Mouse (Mus musculus) lung, postnatal 4 days (tissue): ENCODE measurements around the gene Uspl1.

ENCODE experiments used
- DNase-seq, 2 experiments: peaks; one replicate each; pipeline ENCODE4 v3.0.0; 2021

The Uspl1 gene

DNA sequence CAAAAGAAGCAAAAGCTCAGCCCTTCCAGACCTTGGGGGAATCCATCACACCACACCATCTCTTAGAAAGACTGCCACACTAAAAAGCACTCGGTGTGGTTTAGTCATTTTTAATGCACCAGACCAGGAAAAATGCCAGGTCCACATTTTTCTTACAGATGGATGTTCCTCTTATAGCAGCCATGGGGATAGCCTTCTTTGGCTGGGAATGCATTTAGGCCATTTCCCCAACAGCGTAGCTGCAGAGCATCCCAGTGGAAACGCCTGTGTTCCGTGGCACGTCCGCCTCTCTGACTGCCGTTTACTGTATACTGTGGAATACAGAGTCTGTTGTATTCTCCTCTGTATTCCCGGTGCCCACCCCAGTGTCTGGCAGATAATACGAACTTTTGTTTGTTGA lies 15.3 kb upstream of the Uspl1 start:
- no peak for DNase-seq

- DNase-seq = no peak
Observed at GRCm38 (mm10) chr5:149170841-149171588, 13.1 kb upstream of the Uspl1 start.

DNA sequence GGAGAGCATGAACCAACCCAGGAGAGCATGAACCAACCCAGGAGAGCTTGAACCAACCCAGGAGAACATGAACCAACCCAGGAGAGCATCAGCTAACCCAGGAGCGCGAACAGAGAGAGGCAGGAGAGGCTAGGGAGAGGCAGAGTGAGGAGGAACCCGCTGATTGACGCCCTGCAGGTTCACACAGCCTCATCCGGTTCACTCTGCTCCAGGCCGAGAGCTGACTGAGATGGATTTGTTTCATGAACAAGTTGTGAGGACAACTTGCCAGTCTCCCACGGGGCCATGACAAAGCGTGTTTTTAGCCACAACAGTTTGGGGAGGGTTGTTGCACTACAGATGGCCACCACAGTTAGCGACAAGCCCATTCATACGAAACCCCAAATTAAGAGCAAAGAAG lies 11.9 kb upstream of the Uspl1 start:
- DNase-seq = no peak

DNA sequence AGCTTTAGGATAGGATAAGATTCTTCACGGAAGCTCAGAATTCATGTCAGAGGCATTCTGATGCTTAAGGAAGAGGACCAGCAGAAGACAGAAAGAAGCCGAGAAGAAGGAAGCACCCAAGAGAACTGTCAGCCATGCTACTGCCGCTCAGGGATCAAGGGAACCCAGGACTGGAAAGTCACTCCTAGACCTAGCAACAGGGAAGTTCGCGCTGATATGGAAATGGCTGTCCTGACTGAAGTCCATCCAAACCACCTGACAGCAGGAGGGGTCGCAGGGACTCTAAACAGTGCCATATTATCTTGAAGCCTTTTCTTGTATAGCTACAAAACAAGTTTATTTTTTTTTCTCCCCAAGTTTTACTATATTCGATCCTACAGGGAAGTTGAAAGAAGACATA lies 9.6 kb upstream of the Uspl1 start:
- no peak for DNase-seq

- no peak for DNase-seq
Observed at GRCm38 (mm10) chr5:149175736-149176135, 8.4 kb upstream of the Uspl1 start.

- DNase-seq = no peak
Observed at GRCm38 (mm10) chr5:149178095-149178494, 6.1 kb upstream of the Uspl1 start.

- DNase-seq = no peak
Observed at GRCm38 (mm10) chr5:149179826-149180225, 4.3 kb upstream of the Uspl1 start.

GRCm38 (mm10) chr5:149182186-149182870 lies 1.8 kb upstream of the Uspl1 start:
- DNase-seq = no peak

DNA sequence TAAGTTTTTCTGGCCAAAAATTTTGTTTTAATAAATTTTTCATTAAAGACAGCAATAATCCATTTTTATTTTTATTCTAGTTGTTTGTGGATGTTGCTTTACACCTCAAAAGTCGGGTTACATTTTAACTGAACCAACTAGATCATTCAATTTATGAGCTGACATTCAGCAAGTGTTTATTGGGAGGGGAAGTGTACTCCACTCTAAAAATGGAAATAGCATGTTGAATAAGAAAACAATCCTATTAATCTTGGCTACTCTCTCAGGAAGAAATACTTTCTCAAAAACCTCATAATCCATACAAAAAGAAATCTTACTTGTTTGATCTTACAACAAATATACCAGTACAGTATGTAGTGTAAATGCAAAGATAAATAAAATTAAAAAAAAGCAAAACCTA lies 1.0 kb upstream of the Uspl1 start:
- DNase-seq = no peak

GRCm38 (mm10) chr5:149183721-149184103 lies 438 bp upstream of the Uspl1 start:
- no peak for DNase-seq

GRCm38 (mm10) chr5:149184844-149185186 lies 665 bp downstream of the Uspl1 start:
- DNase-seq = peak in 1 of 2 experiments; percentile 66

DNA sequence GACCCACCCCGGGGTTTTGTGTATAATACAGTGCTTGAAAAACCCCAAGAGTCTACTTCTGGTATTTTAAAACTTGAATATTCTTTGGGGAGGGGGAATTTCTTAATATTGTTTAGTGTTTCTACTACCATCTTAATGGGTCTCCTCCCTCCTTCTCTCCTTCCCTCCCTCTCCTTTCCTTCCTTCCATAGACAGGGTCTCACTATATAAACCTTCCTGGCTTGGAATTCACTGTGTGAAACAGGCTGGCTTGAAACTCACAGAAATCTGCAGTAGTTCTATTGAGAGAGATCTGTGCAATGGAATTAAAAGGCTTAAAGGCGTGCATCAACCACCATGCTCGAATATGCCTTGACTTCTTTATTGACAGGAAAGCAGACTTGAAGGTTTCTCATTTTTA lies 1.7 kb downstream of the Uspl1 start:
- DNase-seq = no peak

- no peak for DNase-seq
Observed at GRCm38 (mm10) chr5:149190160-149190559, 6.0 kb downstream of the Uspl1 start.

DNA sequence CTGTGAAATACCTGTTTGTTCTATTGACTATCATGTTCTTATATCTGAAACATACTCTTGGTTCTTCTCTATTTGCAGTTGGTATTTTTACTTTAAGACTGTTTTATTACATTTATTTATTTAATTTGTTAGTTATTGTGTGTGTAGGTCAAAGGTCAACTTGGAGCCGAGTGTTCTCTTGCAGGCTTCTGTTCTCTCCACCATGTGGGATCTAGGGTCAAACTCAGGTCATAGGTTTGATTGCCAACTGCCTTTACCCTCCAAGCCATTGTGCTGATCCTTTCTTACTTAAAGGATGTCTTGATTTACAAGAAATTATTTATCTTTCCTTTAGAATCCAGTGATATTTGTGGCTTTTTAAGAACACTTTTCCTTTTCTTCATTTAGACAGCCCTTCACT lies 12.5 kb downstream of the Uspl1 start:
- DNase-seq = no peak

DNA sequence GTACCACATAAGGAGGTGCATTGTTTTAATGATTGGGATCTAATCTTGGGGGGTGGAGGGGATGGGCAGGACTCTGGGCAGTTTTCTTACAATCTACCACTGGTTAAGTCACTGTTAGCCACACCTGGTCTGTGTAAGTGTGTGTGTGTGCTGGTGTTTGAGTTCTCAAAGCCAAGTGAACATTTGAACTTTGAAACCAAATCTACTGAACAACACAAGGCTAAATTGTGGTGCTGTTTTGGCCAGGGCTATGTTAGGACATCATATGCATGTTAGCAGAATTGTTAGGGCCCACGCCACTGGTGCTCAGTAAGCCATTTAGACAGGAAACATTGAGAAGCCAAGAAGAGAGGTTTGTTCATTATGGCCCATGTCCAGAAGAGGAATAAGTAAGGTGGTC lies 14.6 kb downstream of the Uspl1 start:
- no peak for DNase-seq

GRCm38 (mm10) chr5:149202941-149203340 lies 18.8 kb downstream of the Uspl1 start:
- DNase-seq = no peak

GRCm38 (mm10) chr5:149203796-149204375 lies 19.7 kb downstream of the Uspl1 start:
- DNase-seq = no peak

DNA sequence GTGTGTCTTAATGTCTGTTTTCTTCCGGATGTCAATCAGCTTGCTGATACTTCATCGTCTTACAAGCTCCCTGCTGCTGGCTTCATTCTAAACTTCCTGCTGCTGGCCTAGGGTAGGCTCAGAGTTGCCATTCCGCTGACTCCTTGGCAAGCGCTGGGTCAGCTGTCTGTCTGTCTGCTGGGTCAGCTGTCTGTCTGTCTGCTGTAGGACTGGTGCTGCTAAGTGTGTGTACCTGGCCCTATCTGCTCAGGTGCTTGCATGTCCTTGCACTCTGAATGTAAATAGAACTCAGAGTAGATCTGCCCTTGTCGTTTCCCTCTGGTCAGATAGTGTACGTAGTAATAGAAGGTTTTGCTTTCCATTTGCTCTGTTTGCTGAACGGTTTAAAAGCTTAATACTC lies 20.7 kb downstream of the Uspl1 start:
- DNase-seq = no peak

- no peak for DNase-seq
Observed at GRCm38 (mm10) chr5:149205265-149205664, 21.1 kb downstream of the Uspl1 start.

- no peak for DNase-seq
Observed at GRCm38 (mm10) chr5:149206286-149206685, 22.1 kb downstream of the Uspl1 start.

DNA sequence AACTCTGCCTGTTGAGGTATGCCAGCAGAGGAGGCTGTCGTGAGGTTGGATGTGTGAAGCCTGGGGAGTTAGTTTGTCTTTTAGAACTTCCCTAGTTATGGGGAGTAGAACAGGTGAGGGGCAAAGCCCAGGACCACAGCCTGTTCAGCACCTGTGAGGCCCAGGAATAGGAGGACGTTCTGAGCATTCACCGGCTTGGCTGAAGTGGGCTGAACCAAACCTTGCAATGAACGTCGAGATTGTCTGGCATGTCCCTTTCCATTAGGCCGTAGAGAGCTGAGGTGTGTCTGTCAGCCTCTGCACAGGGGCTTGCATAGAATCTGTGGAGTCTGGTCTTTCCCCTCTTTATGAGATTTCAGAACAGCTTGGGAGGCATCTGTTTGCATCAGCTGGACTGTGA lies 23.5 kb downstream of the Uspl1 start:
- no peak for DNase-seq

- DNase-seq = no peak
Observed at GRCm38 (mm10) chr5:149208776-149209175, 24.6 kb downstream of the Uspl1 start.

- peak; percentile 17 to 63 for DNase-seq
Observed at GRCm38 (mm10) chr5:149209328-149209727, 25.2 kb downstream of the Uspl1 start.

DNA sequence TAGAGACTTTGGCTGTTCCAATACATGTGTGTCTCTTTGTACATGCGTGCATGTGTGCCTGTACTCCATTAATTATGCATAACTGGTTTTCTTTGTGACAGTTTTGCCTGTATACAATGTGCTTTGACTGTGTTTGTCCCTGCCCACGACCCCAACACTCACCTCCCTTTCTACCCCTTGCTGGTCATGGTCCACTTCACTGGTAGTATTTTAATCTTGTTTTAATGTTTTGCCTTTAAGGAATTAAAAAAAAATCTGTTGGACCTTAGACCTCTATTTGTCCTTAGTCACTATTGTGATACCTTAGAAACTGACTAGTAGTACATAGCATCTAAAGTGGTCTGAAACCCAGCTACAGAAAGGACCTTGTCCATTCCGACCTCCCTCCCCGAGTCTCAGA lies 26.9 kb downstream of the Uspl1 start:
- no peak for DNase-seq
